Mouse (Mus musculus): Measurements from ENCODE around the gene Cdhr3.

- peak; percentile 44; the same call in 1 of the 2 replicates for TF ChIP-seq CTCF (IDR thresholded peaks at IDR 0.05; ENCODE audit: low read depth)
- TF ChIP-seq EP300 (IDR thresholded peaks at IDR 0.05; ENCODE audit: low read depth): no peak
Measured at GRCm38 (mm10) chr12:33057231-33058048, 35.2 kb downstream of the Cdhr3 start.

Measured in liver, embryonic 14.5 days (tissue).